9 mouse cellular contexts compared by ENCODE assay signal in the genomic region with DNA sequence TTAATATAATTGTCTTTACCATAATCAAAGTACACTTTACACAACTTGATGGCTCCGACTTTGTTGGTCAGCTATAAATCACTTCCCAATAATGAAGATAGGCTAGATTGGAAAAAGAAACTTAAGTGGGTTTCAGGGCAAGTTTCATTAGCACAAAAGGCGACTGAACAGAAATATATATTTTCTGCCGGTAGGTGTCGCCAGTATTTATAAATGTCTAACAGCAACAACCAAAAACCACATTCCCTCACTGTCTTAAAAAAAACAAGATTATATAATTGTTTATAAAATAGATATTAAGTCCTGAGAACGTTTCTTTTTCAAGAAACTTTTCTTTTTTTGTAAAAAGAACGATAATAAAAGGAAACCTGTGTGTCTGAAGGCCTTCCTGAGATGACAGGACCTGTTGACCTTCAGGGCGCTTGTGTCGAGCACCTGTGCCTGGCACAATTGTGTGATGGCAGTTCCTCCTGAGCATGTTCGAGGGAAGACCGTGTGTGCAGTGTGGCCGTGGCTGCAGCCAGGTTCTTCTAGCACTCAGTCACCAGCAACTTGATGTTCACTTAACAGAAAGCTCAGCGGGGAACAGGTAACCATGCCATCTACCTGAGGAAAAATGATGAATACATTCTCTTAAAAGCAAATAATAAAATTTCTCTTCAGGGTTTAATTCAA.
DNase-seq lines count a peak whose midpoint lies in the region; ATAC-seq and TF ChIP-seq lines count a peak whose summit lies in the region.
"Had no signal": no experiment of that assay in that cellular context is flagged by ENCODE, and none has a peak within 500 bp of the region (broad histone marks: within the 10 kb centered on the region; RNA-seq: fewer than 3 reads in every experiment).

No protein-coding gene starts in this region.

- intact Hi-C loops in left cerebral cortex, adult 2 months (cut with DNase I): loop anchor here (5.0 kb wide), 1 partner anchor 54 kb away; no protein-coding TSS in a partner anchor

- no peaks in the 10 kb centered on the region for H3K79me2 ChIP-seq in CH12.LX (replicated peaks; ENCODE audit: control insufficient read depth, extremely low read depth, insufficient read depth, poor library complexity, severe bottlenecking)

- ATAC-seq in embryonic facial prominence, embryonic 13.5 days (ENCODE audit: insufficient number of reproducible peaks, insufficient read depth, low FRiP score, low TSS enrichment, low read depth): no peak

- DNase-seq in left cerebral cortex, adult 2 months (ENCODE audit: extremely low spot score in 1 of 2, low spot score in 2 of 2): peak; percentile 31 to 43
- DNase-seq in left cerebral cortex, adult 8-10 months (ENCODE audit: low spot score in 2 of 2): no peak
- DNase-seq in CH12.LX (ENCODE audit: extremely low read depth): peak; percentile 74
- DNase-seq in R1 (ENCODE audit: low read depth, low spot score): peak; percentile 66
- peak; percentile 93 for DNase-seq in lung, postnatal 36 days
- DNase-seq in frontal cortex, postnatal 14 days (ENCODE audit: low spot score in 2 of 2): no peak
- DNase-seq in gastrocnemius, postnatal 10 days: no peak

- 33% methylated on average over 12 of the region's 12 CpGs for WGBS in embryonic facial prominence, embryonic 13.5 days

- dilution Hi-C loops in CH12.LX (cut with MboI; ENCODE audit: extremely low pct_ligation_motif_present, extremely low pct_unique_long_range_greater_than_20kb, low sequenced_read_pairs): no loop called here

- no peak for TF ChIP-seq EP300 in CH12.LX (IDR thresholded peaks at IDR 0.05; ENCODE audit: low read length)

- no peak overlapping the region for H3K9ac ChIP-seq in CH12.LX (ENCODE audit: insufficient read depth, low read depth)
- no peak overlapping the region for H3K9ac ChIP-seq in embryonic facial prominence, embryonic 13.5 days
- H3K9ac ChIP-seq: neural tube, embryonic 12.5 days had no signal

- peak; percentile 62 for TF ChIP-seq RAD21 in CH12.LX (IDR thresholded peaks at IDR 0.05; ENCODE audit: low read depth, low read length)

- no peaks in the 10 kb centered on the region for H3K36me3 ChIP-seq in CH12.LX (replicated peaks in 1 of 2; ENCODE audit: control insufficient read depth in 1 of 2, insufficient read depth in 1 of 2, low read length in 1 of 2)
- H3K36me3 ChIP-seq in embryonic facial prominence, embryonic 13.5 days: no peaks in the 10 kb centered on the region
- H3K36me3 ChIP-seq: neural tube, embryonic 12.5 days had no signal

- no peaks in the 10 kb centered on the region for H3K9me3 ChIP-seq in CH12.LX (replicated peaks; ENCODE audit: low read length)
- no peaks in the 10 kb centered on the region for H3K9me3 ChIP-seq in embryonic facial prominence, embryonic 13.5 days
- H3K9me3 ChIP-seq: neural tube, embryonic 12.5 days had no signal

- no peak for TF ChIP-seq POLR2A in CH12.LX (IDR thresholded peaks at IDR 0.05; ENCODE audit: low read depth, low read length)

- peak; percentile 70 for TF ChIP-seq CTCF in left cerebral cortex, adult 2 months (IDR thresholded peaks at IDR 0.05)
- TF ChIP-seq CTCF in CH12.LX (conservative IDR thresholded peaks at IDR 0.05 in 1 of 2, IDR thresholded peaks at IDR 0.05 in 1 of 2; ENCODE audit: low read depth in 2 of 2, low read length in 2 of 2): peak in 1 of 2 experiments; percentile 74; a peak in 2 of 4 replicates

- in situ Hi-C loops in CH12.LX (cut with MboI; ENCODE audit: low pct_ligation_motif_present, low pct_unique_long_range_greater_than_20kb, low sequenced_read_pairs): loop anchor here (10.0 kb wide), 1 partner anchor 143 kb away; no protein-coding TSS in a partner anchor

- peak overlapping the region; percentile 76 for H3K27ac ChIP-seq in left cerebral cortex, adult 2 months
- no peak overlapping the region for H3K27ac ChIP-seq in CH12.LX (ENCODE audit: insufficient read depth, low read depth)
- no peak overlapping the region for H3K27ac ChIP-seq in embryonic facial prominence, embryonic 13.5 days
- H3K27ac ChIP-seq: neural tube, embryonic 12.5 days had no signal

- H3K27me3 ChIP-seq in CH12.LX (replicated peaks): peaks cover 26% of the 10 kb centered on the region
- H3K27me3 ChIP-seq in embryonic facial prominence, embryonic 13.5 days: peaks cover 30% of the 10 kb centered on the region

- peaks cover 21 to 41% of the 10 kb centered on the region in 2 experiments for H3K4me1 ChIP-seq in CH12.LX (ENCODE audit: control insufficient read depth in 1 of 2, insufficient read depth in 2 of 2)
- H3K4me1 ChIP-seq in embryonic facial prominence, embryonic 13.5 days: peaks cover 13% of the 10 kb centered on the region

- peak overlapping the region; percentile 87 for H3K4me3 ChIP-seq in left cerebral cortex, adult 2 months
- H3K4me3 ChIP-seq in CH12.LX (replicated peaks in 1 of 3; ENCODE audit: low read depth in 2 of 3, low read length in 2 of 3, poor library complexity in 1 of 3): no peak overlapping the region
- no peak overlapping the region; the same call in 1 of the 2 replicates for H3K4me3 ChIP-seq in embryonic facial prominence, embryonic 13.5 days
- H3K4me3 ChIP-seq: neural tube, embryonic 12.5 days had no signal

- no peak overlapping the region for H3K4me2 ChIP-seq in CH12.LX (ENCODE audit: insufficient read depth, low read depth, poor library complexity, severe bottlenecking)
- H3K4me2 ChIP-seq in embryonic facial prominence, embryonic 13.5 days: peak overlapping the region; percentile 97; the same call in 1 of the 2 replicates

TF ChIP-seq in CH12.LX, 34 proteins besides CTCF, POLR2A, EP300 and RAD21:
- no peak for TF ChIP-seq NRF1 (IDR thresholded peaks at IDR 0.05; ENCODE audit: low read depth, low read length)
- peak; percentile 75; the same call in 1 of the 2 replicates for TF ChIP-seq ZNF384 (IDR thresholded peaks at IDR 0.05; ENCODE audit: low read depth, low read length)
- TF ChIP-seq SMC3 (IDR thresholded peaks at IDR 0.05; ENCODE audit: low read depth, low read length): peak; percentile 75

Comparison
In these comparisons a context has a peak if more than half of its experiments do, and no peak if none do; other contexts are left out.
1. DNase-seq: peak in left cerebral cortex, adult 2 months (2 of 2), CH12.LX (single experiment), R1 (single experiment) and lung, postnatal 36 days (single experiment); none in left cerebral cortex, adult 8-10 months (0 of 2), frontal cortex, postnatal 14 days (0 of 2) and gastrocnemius, postnatal 10 days (single experiment).